Mouse (Mus musculus) layer of hippocampus, postnatal 36 days (tissue): ENCODE measurements at regions not wholly inside any gene's neighbourhood (a gene's known extent, or its start where the extent isn't known, plus 50 kb on each side); places are given as distances from the start of the nearest gene placed in this dataset.

Experiments
- DNase-seq, 2 experiments: peaks; one replicate each; pipeline ENCODE4 v3.0.0; 2022

DNA sequence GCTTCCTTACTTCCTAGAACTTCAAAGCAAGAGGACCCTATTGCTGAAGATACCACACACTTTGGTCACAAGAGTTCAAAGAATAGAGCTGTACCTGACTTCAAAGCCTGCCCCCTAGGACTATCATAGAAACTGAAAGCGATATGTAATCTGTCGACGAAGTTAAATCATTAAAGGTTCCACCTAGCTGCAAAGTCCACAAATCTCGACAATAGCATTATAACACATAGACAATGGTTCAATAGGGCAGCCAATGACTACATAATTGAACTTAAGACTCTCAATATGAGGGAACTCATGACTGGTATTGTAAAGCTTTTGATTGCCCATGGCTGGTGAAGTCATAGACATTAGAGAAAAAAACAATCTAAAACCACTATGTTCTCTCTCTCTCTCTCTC lies 200.8 kb downstream of the Fscb start:
- no peak for DNase-seq

DNA sequence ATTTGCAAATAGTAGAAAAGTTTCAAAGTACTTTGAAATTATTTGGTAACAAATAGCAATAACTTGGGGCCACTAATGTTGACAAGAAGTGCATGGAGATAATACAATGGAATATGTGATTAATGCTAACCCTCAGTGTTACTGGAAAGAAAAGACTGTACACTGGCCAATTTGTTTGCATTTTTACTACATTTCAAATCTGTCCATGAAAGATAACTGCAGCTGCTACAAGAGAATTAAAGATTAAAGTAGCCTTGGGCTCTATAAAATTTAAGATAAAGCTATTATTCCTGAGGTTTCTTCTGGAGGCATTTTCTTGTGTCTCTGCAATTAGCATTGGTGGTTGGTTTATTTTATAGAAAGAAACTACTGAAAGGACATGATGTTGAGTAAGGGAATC lies 208.4 kb downstream of the Fscb start:
- no peak for DNase-seq

DNA sequence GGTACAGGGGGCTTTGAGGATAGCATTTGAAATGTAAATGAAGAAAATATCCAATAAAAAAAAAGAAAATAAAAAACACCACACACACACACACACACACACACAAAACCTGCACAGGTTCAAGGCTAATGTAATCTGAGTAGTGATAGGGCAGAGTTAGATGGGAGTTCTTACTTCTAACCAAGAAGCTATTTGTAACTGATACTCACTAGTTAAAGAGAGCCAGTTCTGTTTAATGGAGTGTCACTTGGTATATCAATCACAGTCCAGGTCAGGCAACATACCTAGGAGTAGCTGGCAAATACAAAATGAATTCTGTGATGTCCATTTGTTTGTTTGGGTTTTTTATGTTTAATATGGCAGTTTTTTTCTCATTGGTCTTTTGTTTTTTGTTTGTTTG lies 219.5 kb downstream of the Fscb start:
- DNase-seq: no peak

DNA sequence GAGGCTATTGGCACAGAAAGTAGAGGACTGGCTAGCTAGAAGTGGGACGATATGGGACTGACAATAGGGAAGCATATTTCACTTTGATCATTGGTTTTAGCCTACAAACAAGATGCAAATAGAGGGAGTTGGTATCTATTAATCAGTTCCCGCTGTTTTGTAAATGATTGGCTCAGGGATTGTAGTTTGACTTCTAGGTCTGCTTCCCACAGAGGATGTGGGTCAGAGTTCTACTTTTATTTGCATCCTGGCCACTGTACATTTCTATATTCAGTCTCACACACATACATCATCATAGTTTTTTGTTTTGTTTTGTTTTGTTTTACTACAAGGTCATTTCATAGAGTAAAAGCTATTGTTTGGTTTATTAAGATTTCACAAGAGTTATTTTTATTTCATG lies 224.5 kb downstream of the Fscb start:
- no peak for DNase-seq

DNA sequence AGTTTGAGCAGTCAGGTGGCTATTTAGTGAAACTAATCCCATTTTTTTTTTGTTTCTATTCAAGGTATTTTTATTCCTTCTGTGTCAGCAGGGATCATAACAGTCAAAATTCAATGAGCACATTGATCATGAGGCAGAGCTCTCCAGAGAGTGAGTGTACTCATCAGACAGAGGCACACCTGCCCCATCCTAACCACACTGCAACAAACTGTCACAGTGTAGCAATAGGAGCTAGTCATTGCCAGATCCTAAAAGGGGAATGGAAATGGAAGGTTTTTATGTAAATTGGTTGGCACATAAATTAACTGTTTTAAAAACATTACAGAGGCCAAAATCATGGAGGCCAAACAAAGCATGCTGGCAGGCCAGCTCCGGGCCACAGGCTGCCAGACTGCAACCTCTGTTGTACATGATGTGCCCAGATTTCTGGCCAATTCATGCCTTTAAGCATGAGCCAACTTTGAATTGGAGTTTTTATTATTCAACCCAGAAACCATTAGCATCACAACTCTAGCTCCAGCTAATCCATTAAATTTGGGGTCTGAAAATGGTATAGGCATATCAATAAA lies 244.9 kb downstream of the Fscb start:
- peak; percentile 19 to 27 for DNase-seq

DNA sequence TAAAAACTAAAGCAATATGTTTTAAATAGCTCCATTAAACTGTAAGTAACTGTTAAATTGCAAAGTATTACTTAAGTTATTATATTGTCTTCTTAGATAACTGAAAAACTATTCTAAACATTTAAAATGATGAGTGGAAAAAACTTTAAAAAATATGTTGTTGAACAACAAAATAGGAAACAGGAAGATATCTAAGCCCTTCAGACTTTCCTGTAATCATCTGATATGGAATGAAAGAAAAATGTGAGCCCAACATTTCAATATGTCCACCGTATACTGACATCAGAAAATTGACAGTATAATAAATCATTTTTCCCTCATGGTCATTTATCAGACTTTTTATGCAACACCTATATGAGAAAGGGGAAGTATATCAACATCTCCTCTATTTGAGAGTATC lies 258.1 kb downstream of the Fscb start:
- DNase-seq: no peak

DNA sequence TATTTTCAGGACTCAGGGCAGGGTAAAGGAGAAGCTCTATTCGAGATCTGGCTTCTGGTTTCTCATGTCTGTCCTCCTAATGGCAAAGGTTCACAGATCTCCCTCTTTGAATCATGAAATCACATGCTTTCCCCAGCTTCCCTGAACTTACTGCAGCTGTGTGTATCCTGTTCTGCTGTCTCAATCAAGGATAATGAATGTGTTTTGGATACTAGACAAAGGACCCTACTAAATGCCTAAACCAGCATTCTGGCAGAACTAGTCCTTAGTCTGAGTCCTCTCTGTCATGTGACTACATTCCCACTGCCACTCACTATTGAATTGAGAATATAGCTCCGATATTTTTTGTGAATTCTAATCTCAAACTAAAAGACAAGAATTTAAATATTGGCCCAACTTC lies 276.1 kb downstream of the Fscb start:
- DNase-seq: no peak
